Mouse (Mus musculus): ENCODE results near the gene 4930579F01Rik.

DNA sequence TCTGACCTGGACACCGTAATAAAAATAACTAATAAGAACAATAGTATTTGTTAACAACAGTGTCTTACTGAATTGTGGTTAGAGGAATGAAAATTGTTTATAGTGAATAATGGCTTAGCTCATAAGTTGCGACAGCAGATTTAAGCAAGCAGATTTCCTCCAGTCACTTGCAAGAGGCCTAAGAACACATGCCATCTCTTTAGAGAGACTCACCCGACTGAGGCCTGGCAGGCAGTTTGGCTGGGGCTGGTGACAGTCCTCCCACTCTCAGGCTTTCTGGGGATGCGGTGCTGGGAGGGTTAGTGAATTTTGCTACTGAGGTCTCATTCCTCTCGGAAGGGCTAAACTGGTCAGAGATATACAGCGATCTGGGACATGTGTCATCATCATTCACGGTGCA, 10.3 kb downstream of the 4930579F01Rik start:
- TF ChIP-seq CTCF (IDR thresholded peaks at IDR 0.05; ENCODE audit: low read depth) = no peak
- TF ChIP-seq EP300 (IDR thresholded peaks at IDR 0.05; ENCODE audit: low read depth) = no peak
